Comparison of ENCODE assay signal across 16 mouse cellular contexts in the genomic region with DNA sequence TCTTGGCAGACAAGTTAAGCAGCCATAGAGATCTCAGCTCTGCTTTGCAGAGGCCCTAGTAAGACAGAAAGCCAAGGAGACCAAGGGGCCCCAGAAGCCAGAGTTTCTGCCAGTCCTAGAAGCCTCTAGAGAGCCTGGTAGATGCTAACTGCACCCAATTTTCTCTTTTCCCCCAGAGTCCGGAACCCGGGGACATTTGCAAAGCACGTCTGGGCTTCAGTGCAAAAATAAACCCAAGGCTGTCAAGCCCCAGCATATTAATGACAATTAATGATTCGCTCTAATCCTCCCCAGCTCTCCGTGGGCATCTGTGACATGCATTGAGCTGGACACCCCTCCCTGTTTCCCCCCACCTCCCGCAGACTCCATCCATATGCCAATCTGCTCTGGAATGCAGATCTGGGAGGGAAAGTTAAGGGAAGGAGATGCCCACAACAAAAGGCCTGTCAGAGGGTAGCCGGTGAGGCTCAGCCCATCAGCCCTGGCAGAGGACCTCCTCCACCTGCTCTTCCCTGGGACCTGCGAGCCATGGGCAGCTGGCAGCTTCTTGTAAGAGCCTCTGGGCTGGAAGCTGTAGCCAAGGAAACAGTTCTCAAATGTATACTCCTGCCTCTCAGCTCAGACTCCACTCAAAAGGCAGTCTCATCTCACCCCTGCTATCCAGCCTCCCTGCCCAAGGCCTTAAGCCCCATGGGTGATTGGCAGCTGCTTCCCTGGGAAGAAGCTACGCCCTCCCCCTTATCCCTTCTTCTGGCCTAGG.
A peak's percentile ranks its signal among the peaks of the same experiment; 100 is the strongest.
DNase-seq lines count a peak whose midpoint lies in the region; ATAC-seq lines count a peak whose summit lies in the region.
"Had no signal": no experiment of that assay in that cellular context is flagged by ENCODE, and none has a peak within 500 bp of the region (broad histone marks: within the 10 kb centered on the region; RNA-seq: fewer than 3 reads in every experiment).

No protein-coding gene starts in this region.

- 16% methylated on average over 9 of the region's 9 CpGs for WGBS in forebrain, embryonic 13.5 days
- WGBS in hindbrain, embryonic 16.5 days = 19% methylated on average over 9 of the region's 9 CpGs

- H3K9ac ChIP-seq in forebrain, embryonic 13.5 days = peak overlapping the region; percentile 14; the same call in 1 of the 2 replicates
- H3K9ac ChIP-seq in hindbrain, embryonic 16.5 days (ENCODE audit: low read depth, low read length) = no peak overlapping the region
- H3K9ac ChIP-seq: embryonic facial prominence, embryonic 13.5 days; liver, embryonic 13.5 days had no signal

- DNase-seq in cerebellum, postnatal 14 days = peak; percentile 36 to 48
- no peak for DNase-seq in cerebellum, adult 18-20 months
- DNase-seq in retina, embryonic 14.5 days (ENCODE audit: low spot score) = peak; percentile 51
- DNase-seq in right cerebral cortex, adult 18-20 months = no peak
- no peak for DNase-seq in heart, adult 9 months (ENCODE audit: low spot score in 2 of 2)
- DNase-seq in right cerebral cortex, postnatal 36 days (ENCODE audit: low spot score in 2 of 2) = no peak
- DNase-seq: B cell, adult 2 months; cerebellum, adult 9-11 months; heart, postnatal 14 days; kidney, adult 18-20 months; liver, embryonic 13.5 days; lung, postnatal 10 days; thymus, adult 2 months had no signal

- H3K36me3 ChIP-seq in forebrain, embryonic 13.5 days (ENCODE audit: poor library complexity, severe bottlenecking) = no peaks in the 10 kb centered on the region
- H3K36me3 ChIP-seq in hindbrain, embryonic 16.5 days (ENCODE audit: control insufficient read depth, insufficient read depth, low read length) = no peaks in the 10 kb centered on the region
- H3K36me3 ChIP-seq: embryonic facial prominence, embryonic 13.5 days; liver, embryonic 13.5 days had no signal

- H3K9me3 ChIP-seq in forebrain, embryonic 13.5 days (replicated peaks) = no peaks in the 10 kb centered on the region
- no peaks in the 10 kb centered on the region for H3K9me3 ChIP-seq in hindbrain, embryonic 16.5 days (ENCODE audit: control insufficient read depth, low read length)
- H3K9me3 ChIP-seq: embryonic facial prominence, embryonic 13.5 days; liver, embryonic 13.5 days had no signal

- ATAC-seq in forebrain, embryonic 13.5 days = peak; percentile 72
- ATAC-seq in hindbrain, embryonic 16.5 days = peak; percentile 82

- no peaks in the 10 kb centered on the region for H3K27me3 ChIP-seq in forebrain, embryonic 13.5 days
- no peaks in the 10 kb centered on the region; the same call in 1 of the 2 replicates for H3K27me3 ChIP-seq in hindbrain, embryonic 16.5 days (replicated peaks; ENCODE audit: control insufficient read depth, insufficient read depth, low read length)
- H3K27me3 ChIP-seq: embryonic facial prominence, embryonic 13.5 days; liver, embryonic 13.5 days had no signal

- H3K4me1 ChIP-seq in forebrain, embryonic 13.5 days = peaks cover 19% of the 10 kb centered on the region
- peaks cover 18% of the 10 kb centered on the region for H3K4me1 ChIP-seq in hindbrain, embryonic 16.5 days (ENCODE audit: control insufficient read depth, insufficient read depth, low read depth, low read length)
- H3K4me1 ChIP-seq: liver, embryonic 13.5 days had no signal

- peak overlapping the region; percentile 62 for H3K27ac ChIP-seq in forebrain, embryonic 13.5 days
- H3K27ac ChIP-seq in hindbrain, embryonic 16.5 days (ENCODE audit: low read depth, low read length) = no peak overlapping the region
- H3K27ac ChIP-seq: embryonic facial prominence, embryonic 13.5 days; liver, embryonic 13.5 days had no signal

- 0 out of 2 replicates have a peak overlapping the region, but pooled peaks have one; percentile 5 for H3K4me2 ChIP-seq in forebrain, embryonic 13.5 days
- no peak overlapping the region for H3K4me2 ChIP-seq in hindbrain, embryonic 16.5 days (ENCODE audit: low read length)
- H3K4me2 ChIP-seq: embryonic facial prominence, embryonic 13.5 days; liver, embryonic 13.5 days had no signal

- no peak overlapping the region for H3K4me3 ChIP-seq in forebrain, embryonic 13.5 days
- H3K4me3 ChIP-seq in hindbrain, embryonic 16.5 days (ENCODE audit: low read length) = no peak overlapping the region
- H3K4me3 ChIP-seq: embryonic facial prominence, embryonic 13.5 days; liver, embryonic 13.5 days had no signal

Comparison
In these comparisons a context has a peak if more than half of its experiments do, and no peak if none do; other contexts are left out.
1. DNase-seq: peak in cerebellum, postnatal 14 days (2 of 2) and retina, embryonic 14.5 days (single experiment); none in cerebellum, adult 18-20 months (0 of 2), right cerebral cortex, adult 18-20 months (single experiment), heart, adult 9 months (0 of 2) and right cerebral cortex, postnatal 36 days (0 of 2).